Mouse (Mus musculus) bone marrow, adult 2 months (tissue): ENCODE results near the gene Il10.

Experiments used
- CTCF ChIP-seq: fragments of 200-500 bp; IDR thresholded peaks from 2 replicates; pipeline ENCODE4 v1.5.1; 2011; ENCODE audit warnings: low read length, control low read depth; ENCODE audit not compliant: control insufficient read depth, insufficient read depth
- POLR2A ChIP-seq: fragments of 200-500 bp; IDR thresholded peaks from 2 replicates; pipeline ENCODE4 v1.6.1; 2011; ENCODE audit warnings: low read depth, mild to moderate bottlenecking, control low read depth, low read length, borderline replicate concordance; ENCODE audit not compliant: control insufficient read depth

DNA sequence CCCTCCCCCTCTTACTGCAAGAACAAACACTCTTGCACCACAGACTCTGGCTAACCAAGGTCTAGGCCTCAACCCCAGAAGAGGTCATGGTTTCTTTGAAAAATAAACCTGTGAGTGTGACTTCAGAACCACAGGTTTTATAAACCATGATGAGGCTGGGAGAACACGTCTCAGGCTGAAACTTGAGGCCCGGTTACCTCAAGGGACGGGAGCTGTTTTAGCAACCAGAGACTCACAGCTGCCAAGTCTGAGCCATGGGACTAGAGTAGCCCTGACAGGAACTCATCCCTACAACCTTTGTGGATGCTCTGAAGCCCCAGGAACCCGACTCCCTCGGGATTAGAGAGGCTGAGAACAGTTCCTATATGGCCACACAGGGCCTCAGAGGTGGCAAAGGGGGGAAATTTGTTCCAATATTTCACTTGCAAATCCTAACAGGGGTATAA, 29.7 kb downstream of the Il10 start:
- TF ChIP-seq CTCF (no peak), POLR2A (no peak)
